In the genomic region with DNA sequence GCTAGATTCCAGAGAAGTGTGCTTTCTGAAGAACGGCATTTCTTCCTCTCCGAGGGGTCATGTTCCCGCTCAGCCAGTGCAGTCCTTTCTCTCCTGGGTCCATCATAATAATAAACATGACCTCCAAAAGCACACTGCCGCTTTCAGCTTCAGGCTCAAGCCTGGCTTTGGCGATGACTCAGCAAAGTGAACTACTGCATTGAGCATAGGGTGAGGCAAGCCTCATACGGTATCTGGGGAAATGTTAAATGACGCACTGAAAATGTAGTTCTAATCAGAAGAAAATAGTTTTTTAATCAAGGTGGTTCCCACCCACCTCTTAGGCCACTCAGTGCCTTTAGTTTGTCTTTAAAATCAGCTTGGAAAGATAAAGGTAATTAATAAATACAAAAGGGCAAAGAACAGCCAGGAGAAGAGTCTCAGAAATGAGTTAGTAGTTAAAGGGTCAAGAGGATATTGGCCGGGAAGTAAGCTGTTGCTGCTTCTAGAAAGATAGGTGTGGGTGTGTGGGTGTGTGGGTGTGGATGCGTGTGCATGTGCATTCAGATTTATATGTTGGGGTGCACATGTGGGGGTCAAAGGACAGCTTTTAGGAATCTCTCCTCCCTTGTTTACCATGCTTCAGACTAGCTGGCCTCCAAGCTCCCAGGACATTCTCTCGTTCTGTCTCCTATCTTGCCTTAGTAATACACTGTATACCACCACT, we compare ENCODE assay signal across 10 mouse cellular contexts. TPM values are rescaled to one million over a fixed set of nuclear protein-coding genes. Genes with fewer than 3 reads are reported as not detected.
DNase-seq lines count a peak whose midpoint lies in the region; TF ChIP-seq lines count a peak whose summit lies in the region.
"Had no signal": no experiment of that assay in that cellular context is flagged by ENCODE, and none has a peak within 500 bp of the region (broad histone marks: within the 10 kb centered on the region; RNA-seq: fewer than 3 reads in every experiment).

No protein-coding gene starts in this region.

- peaks cover 4 to 6% of the 10 kb centered on the region in 2 experiments; a peak in 2 of 4 replicates for H3K4me1 ChIP-seq in ES-E14 (ENCODE audit: control insufficient read depth in 2 of 2, insufficient read depth in 2 of 2, low read length in 2 of 2, poor library complexity in 1 of 2)
- H3K4me1 ChIP-seq in erythroblast, embryonic 14.5 days (ENCODE audit: control insufficient read depth): peaks cover 72% of the 10 kb centered on the region
- peaks cover 80% of the 10 kb centered on the region for H3K4me1 ChIP-seq in megakaryocyte, embryonic 14.5 days
- no peaks in the 10 kb centered on the region for H3K4me1 ChIP-seq in kidney, adult 2 months (ENCODE audit: control insufficient read depth, insufficient read depth, low read length)

- TF ChIP-seq POLR2A in kidney, adult 2 months (IDR thresholded peaks at IDR 0.05; ENCODE audit: low read depth, low read length): no peak

- H3K9ac ChIP-seq in ES-E14 (ENCODE audit: insufficient read depth, low read depth, low read length, poor library complexity, severe bottlenecking): no peak overlapping the region
- H3K9ac ChIP-seq: embryonic facial prominence, embryonic 13.5 days had no signal

- no peak for TF ChIP-seq CTCF in kidney, adult 2 months (conservative IDR thresholded peaks at IDR 0.05; ENCODE audit: insufficient read depth, insufficient read length, low read depth, low read length)
- TF ChIP-seq CTCF in layer of hippocampus, adult 2 months (conservative IDR thresholded peaks at IDR 0.05): no peak

- 72% methylated on average over 10 of the region's 10 CpGs for WGBS in kidney, adult 2 months

- H3K36me3 ChIP-seq in ES-E14 (ENCODE audit: control insufficient read depth, insufficient read depth, low read length, poor library complexity, severe bottlenecking): no peaks in the 10 kb centered on the region
- peaks cover 91% of the 10 kb centered on the region for H3K36me3 ChIP-seq in erythroblast, embryonic 14.5 days (ENCODE audit: control insufficient read depth)
- peaks cover 81% of the 10 kb centered on the region for H3K36me3 ChIP-seq in megakaryocyte, embryonic 14.5 days (replicated peaks; ENCODE audit: low read length)
- no peaks in the 10 kb centered on the region; the same call in 1 of the 2 replicates for H3K36me3 ChIP-seq in kidney, adult 2 months (ENCODE audit: control insufficient read depth, insufficient read depth, low read length)
- H3K36me3 ChIP-seq: embryonic facial prominence, embryonic 13.5 days; limb, embryonic 10.5 days had no signal

- in situ Hi-C loops in ES-E14 (cut with MboI; ENCODE audit: low sequenced_read_pairs in 2 of 2, unreplicated experiment in 2 of 2): no loop called here

- no peaks in the 10 kb centered on the region for H3K27me3 ChIP-seq in erythroblast, embryonic 14.5 days (ENCODE audit: control insufficient read depth)
- no peaks in the 10 kb centered on the region for H3K27me3 ChIP-seq in megakaryocyte, embryonic 14.5 days (replicated peaks)
- no peaks in the 10 kb centered on the region for H3K27me3 ChIP-seq in kidney, adult 2 months (replicated peaks; ENCODE audit: control insufficient read depth, insufficient read depth, low read length)
- H3K27me3 ChIP-seq: embryonic facial prominence, embryonic 13.5 days had no signal

- no peak overlapping the region for H3K4me3 ChIP-seq in ES-E14 (ENCODE audit: insufficient read depth in 1 of 2, low read depth in 1 of 2, low read length in 2 of 2, poor library complexity in 1 of 2, severe bottlenecking in 1 of 2)
- H3K4me3 ChIP-seq in erythroblast, embryonic 14.5 days (replicated peaks): peak overlapping the region; percentile 49
- H3K4me3 ChIP-seq in megakaryocyte, embryonic 14.5 days (replicated peaks): peak overlapping the region; percentile 71
- H3K4me3 ChIP-seq in kidney, adult 2 months (ENCODE audit: insufficient read depth, low read depth, low read length): no peak overlapping the region
- no peak overlapping the region for H3K4me3 ChIP-seq in layer of hippocampus, adult 2 months
- H3K4me3 ChIP-seq: embryonic facial prominence, embryonic 13.5 days; limb, embryonic 10.5 days had no signal

- no peaks in the 10 kb centered on the region for H3K9me3 ChIP-seq in ES-E14 (ENCODE audit: control insufficient read depth, insufficient read depth, low read depth, low read length)
- no peaks in the 10 kb centered on the region for H3K9me3 ChIP-seq in erythroblast, embryonic 14.5 days (ENCODE audit: control insufficient read depth, low read length)
- no peaks in the 10 kb centered on the region for H3K9me3 ChIP-seq in megakaryocyte, embryonic 14.5 days
- H3K9me3 ChIP-seq: embryonic facial prominence, embryonic 13.5 days; limb, embryonic 10.5 days had no signal

- DNase-seq in ES-E14 (ENCODE audit: low read depth, low spot score) (no peak), ZHBTc4 (ENCODE audit: low read depth, low spot score) (peak; percentile 59)
- no peak for DNase-seq in layer of hippocampus, postnatal 14 days (ENCODE audit: low spot score in 2 of 2)
- DNase-seq in kidney, adult 2 months: no peak
- no peak for DNase-seq in layer of hippocampus, adult 2 months (ENCODE audit: low spot score in 2 of 2)
- DNase-seq: thymus, postnatal 4 days had no signal

- no peak overlapping the region for H3K27ac ChIP-seq in ES-E14 (ENCODE audit: insufficient read depth, low read depth, low read length, poor library complexity, severe bottlenecking)
- H3K27ac ChIP-seq in kidney, adult 2 months (ENCODE audit: insufficient read depth, low read depth, low read length): no peak overlapping the region
- no peak overlapping the region for H3K27ac ChIP-seq in layer of hippocampus, adult 2 months
- H3K27ac ChIP-seq: embryonic facial prominence, embryonic 13.5 days; limb, embryonic 10.5 days had no signal

TF ChIP-seq in ES-E14, 5 proteins besides CTCF, POLR2A, EP300 and RAD21:
- TF ChIP-seq ZC3H11A (IDR thresholded peaks at IDR 0.05; ENCODE audit: borderline replicate concordance, low read depth, low read length) (no peak), MAFK (IDR thresholded peaks at IDR 0.05; ENCODE audit: insufficient read depth, low read depth, low read length) (peak; percentile 77), ZNF384 (IDR thresholded peaks at IDR 0.05; ENCODE audit: low read depth, low read length) (no peak)

RNA-seq across cellular contexts. Expression of gene Htatip2, which starts 5.2 kb away (rescaled TPM):
- 1.2 and 2.8 TPM in 2 replicates for total RNA-seq in ES-E14 (2012; rRNA removed)
- 1.3 and 1.5 TPM in 2 replicates for polyA plus RNA-seq in erythroblast, embryonic 14.5 days (2012)
- polyA plus RNA-seq in megakaryocyte, embryonic 14.5 days (2012; ENCODE audit: insufficient read depth, low replicate concordance): 4.1 and 9.6 TPM in 2 replicates
- 1 to 10 TPM; 8.2 to 8.3 TPM for total RNA-seq in layer of hippocampus, postnatal 14 days (2021)
- 11.4 and 16.2 TPM in 2 replicates for polyA plus RNA-seq in kidney, adult 2 months (2012; rRNA removed)
- total RNA-seq in layer of hippocampus, adult 2 months (2021): 10 to 100 TPM; 10.9 to 12.5 TPM

RNA-seq across cellular contexts. Expression of gene Prmt3, which starts 14.0 kb away (rescaled TPM):
- total RNA-seq in ES-E14 (2012; rRNA removed): 61.0 and 64.8 TPM in 2 replicates
- polyA plus RNA-seq in erythroblast, embryonic 14.5 days (2012): 0.61 and 1.6 TPM in 2 replicates
- polyA plus RNA-seq in megakaryocyte, embryonic 14.5 days (2012; ENCODE audit: insufficient read depth, low replicate concordance): 8.3 and 22.8 TPM in 2 replicates
- total RNA-seq in layer of hippocampus, postnatal 14 days (2021): 10 to 100 TPM; 28.5 to 33.0 TPM
- polyA plus RNA-seq in kidney, adult 2 months (2012; rRNA removed): 12.1 and 14.6 TPM in 2 replicates
- total RNA-seq in layer of hippocampus, adult 2 months (2021): 10 to 100 TPM; 33.5 to 35.0 TPM

Comparison
In these comparisons a context has a peak if more than half of its experiments do, and no peak if none do; other contexts are left out.
1. H3K4me3 ChIP-seq: peak in erythroblast, embryonic 14.5 days (single experiment) and megakaryocyte, embryonic 14.5 days (single experiment); none in ES-E14 (0 of 2), kidney, adult 2 months (single experiment) and layer of hippocampus, adult 2 months (single experiment).